In the genomic region with DNA sequence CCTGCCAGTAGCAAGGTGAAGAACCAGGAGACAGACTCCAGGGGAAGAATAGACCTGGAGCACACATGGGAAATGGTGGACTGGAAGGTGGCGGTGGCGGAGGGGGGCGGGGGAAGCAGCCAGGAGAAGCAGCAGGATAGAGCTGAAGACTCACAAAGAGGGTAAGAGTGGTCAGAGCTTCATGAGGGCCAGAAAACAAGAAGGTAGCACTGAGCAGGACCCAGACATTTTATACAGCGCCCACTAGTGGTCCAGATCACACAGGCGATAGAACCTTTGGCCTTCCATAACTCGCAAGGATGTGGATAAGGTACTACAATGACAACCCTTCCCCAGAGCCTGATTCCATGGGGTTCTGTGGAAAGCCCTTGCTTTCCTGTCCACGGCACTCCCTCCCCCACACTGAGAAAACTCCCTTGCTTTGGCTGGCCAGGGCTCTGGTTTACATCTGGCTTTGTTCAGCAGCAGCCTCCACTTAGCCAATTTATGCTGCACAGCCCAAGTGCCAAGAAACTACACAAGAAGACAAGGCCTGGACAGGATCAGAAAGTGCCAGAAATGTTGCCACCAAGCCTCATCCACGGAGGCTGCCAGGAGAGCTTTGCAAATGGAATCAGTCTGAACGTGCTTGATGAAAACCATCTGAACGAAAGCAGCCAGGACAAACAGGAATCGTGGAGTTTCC, we compare ENCODE assay signal across 11 mouse cellular contexts. TPM values are rescaled to one million over a fixed set of nuclear protein-coding genes. Genes with fewer than 3 reads are reported as not detected.
DNase-seq lines count a peak whose midpoint lies in the region; ATAC-seq and TF ChIP-seq lines count a peak whose summit lies in the region.
"Had no signal": no experiment of that assay in that cellular context is flagged by ENCODE, and none has a peak within 500 bp of the region (broad histone marks: within the 10 kb centered on the region; RNA-seq: fewer than 3 reads in every experiment).

No protein-coding gene starts in this region.

- no peaks in the 10 kb centered on the region for H3K36me3 ChIP-seq in heart, postnatal 0 days (replicated peaks; ENCODE audit: control insufficient read depth, insufficient read depth, low read length)
- no peaks in the 10 kb centered on the region for H3K36me3 ChIP-seq in midbrain, embryonic 10.5 days
- H3K36me3 ChIP-seq: forebrain, embryonic 15.5 days; neural tube, embryonic 12.5 days had no signal

- WGBS in heart, postnatal 0 days, result 48% methylated on average over 11 of the region's 11 CpGs
- WGBS in midbrain, embryonic 10.5 days, result 74% methylated on average over 11 of the region's 11 CpGs

- peak; percentile 92 for DNase-seq in heart, adult 11 months
- no peak for DNase-seq in heart, postnatal 36 days
- DNase-seq in embryo, embryonic 11 days, result peak; percentile 49
- peak; percentile 76 for DNase-seq in heart, postnatal 0 days (ENCODE audit: low spot score)
- peak; percentile 69 for DNase-seq in lung, postnatal 10 days
- no peak for DNase-seq in midbrain, embryonic 10.5 days (ENCODE audit: low spot score)
- no peak for DNase-seq in right cerebral cortex, postnatal 36 days (ENCODE audit: low spot score in 2 of 2)
- no peak for DNase-seq in neural tube, embryonic 10.5 days (ENCODE audit: extremely low spot score, low spot score)
- DNase-seq: layer of hippocampus, postnatal 36 days had no signal

- no peak overlapping the region for H3K9ac ChIP-seq in heart, postnatal 0 days (replicated peaks; ENCODE audit: low read depth, low read length)
- H3K9ac ChIP-seq: forebrain, embryonic 15.5 days; neural tube, embryonic 12.5 days had no signal

- H3K27ac ChIP-seq in heart, postnatal 0 days (ENCODE audit: low read depth), result peak overlapping the region; percentile 28; the same call in 1 of the 2 replicates
- H3K27ac ChIP-seq in midbrain, embryonic 10.5 days (replicated peaks), result no peak overlapping the region
- H3K27ac ChIP-seq: forebrain, embryonic 15.5 days; neural tube, embryonic 12.5 days had no signal

- H3K27me3 ChIP-seq in heart, postnatal 0 days (ENCODE audit: control insufficient read depth, insufficient read depth, low read length), result no peaks in the 10 kb centered on the region
- H3K27me3 ChIP-seq in midbrain, embryonic 10.5 days (ENCODE audit: low read depth, poor library complexity, severe bottlenecking), result no peaks in the 10 kb centered on the region
- H3K27me3 ChIP-seq: forebrain, embryonic 15.5 days; neural tube, embryonic 12.5 days had no signal

- ATAC-seq in heart, postnatal 0 days (ENCODE audit: insufficient read depth, low read depth), result peak; percentile 79
- ATAC-seq: forebrain, embryonic 15.5 days had no signal

- H3K4me1 ChIP-seq in heart, postnatal 0 days (ENCODE audit: control insufficient read depth, insufficient read depth), result no peaks in the 10 kb centered on the region
- no peaks in the 10 kb centered on the region for H3K4me1 ChIP-seq in midbrain, embryonic 10.5 days
- H3K4me1 ChIP-seq: forebrain, embryonic 15.5 days; neural tube, embryonic 12.5 days had no signal

- TF ChIP-seq EP300 in heart, postnatal 0 days (IDR thresholded peaks at IDR 0.05; ENCODE audit: low read depth), result 0 out of 2 replicates have a peak, but pooled peaks have one; percentile 18

- H3K4me2 ChIP-seq in heart, postnatal 0 days (ENCODE audit: low read depth, low read length), result no peak overlapping the region
- H3K4me2 ChIP-seq: forebrain, embryonic 15.5 days; neural tube, embryonic 12.5 days had no signal

- no peaks in the 10 kb centered on the region for H3K9me3 ChIP-seq in heart, postnatal 0 days (replicated peaks; ENCODE audit: control insufficient read depth, low read length)
- no peaks in the 10 kb centered on the region for H3K9me3 ChIP-seq in midbrain, embryonic 10.5 days (replicated peaks)
- H3K9me3 ChIP-seq: forebrain, embryonic 15.5 days; neural tube, embryonic 12.5 days had no signal

- no peak for TF ChIP-seq CTCF in heart, postnatal 0 days (IDR thresholded peaks at IDR 0.05; ENCODE audit: low read depth)

- intact Hi-C loops in heart, postnatal 36 days (cut with DNase I), result no loop called here

- no peak overlapping the region for H3K4me3 ChIP-seq in heart, postnatal 0 days (ENCODE audit: low read depth, low read length)
- H3K4me3 ChIP-seq in midbrain, embryonic 10.5 days, result no peak overlapping the region
- H3K4me3 ChIP-seq: forebrain, embryonic 15.5 days; neural tube, embryonic 12.5 days had no signal

RNA-seq across cellular contexts. Expression of gene Adamts8, which starts 34.1 kb away (rescaled TPM):
- 1 to 10 TPM; 3.2 to 4.0 TPM for total RNA-seq in heart, postnatal 36 days (2021)
- total RNA-seq in heart, postnatal 0 days (2014; rRNA removed; ENCODE audit: low replicate concordance), result 15.6 and 24.3 TPM in 2 replicates
- polyA plus RNA-seq in heart, postnatal 0 days (2015; fragmentation: Nextera tagmentation; extraction: Ambion mirVana), result 9.2 and 11.6 TPM in 2 replicates
- 0.61 and 1.0 TPM in 2 replicates for polyA plus RNA-seq in midbrain, embryonic 10.5 days (2016; fragmentation: Nextera tagmentation; extraction: Ambion mirVana)

RNA-seq across cellular contexts. Expression of gene Zbtb44, which starts 54.0 kb away (rescaled TPM):
- 10 to 100 TPM; 38.0 to 39.8 TPM for total RNA-seq in heart, postnatal 36 days (2021)
- total RNA-seq in heart, postnatal 0 days (2014; rRNA removed; ENCODE audit: low replicate concordance), result 30.1 and 31.6 TPM in 2 replicates
- polyA plus RNA-seq in heart, postnatal 0 days (2015; fragmentation: Nextera tagmentation; extraction: Ambion mirVana), result 4.3 and 5.4 TPM in 2 replicates
- polyA plus RNA-seq in midbrain, embryonic 10.5 days (2016; fragmentation: Nextera tagmentation; extraction: Ambion mirVana), result 3.6 and 4.4 TPM in 2 replicates

RNA-seq across cellular contexts. Expression of gene Adamts15, which starts 54.2 kb away (rescaled TPM):
- total RNA-seq in heart, postnatal 36 days (2021), result 1 to 10 TPM; 5.5 to 7.0 TPM
- 4.3 and 8.4 TPM in 2 replicates for total RNA-seq in heart, postnatal 0 days (2014; rRNA removed; ENCODE audit: low replicate concordance)
- 2.1 and 3.1 TPM in 2 replicates for polyA plus RNA-seq in heart, postnatal 0 days (2015; fragmentation: Nextera tagmentation; extraction: Ambion mirVana)
- 4.9 and 5.2 TPM in 2 replicates for polyA plus RNA-seq in midbrain, embryonic 10.5 days (2016; fragmentation: Nextera tagmentation; extraction: Ambion mirVana)

Comparison
In these comparisons a context has a peak if more than half of its experiments do, and no peak if none do; other contexts are left out.
1. DNase-seq: peak in heart, adult 11 months (single experiment), embryo, embryonic 11 days (single experiment), heart, postnatal 0 days (single experiment) and lung, postnatal 10 days (single experiment); none in heart, postnatal 36 days (0 of 2), midbrain, embryonic 10.5 days (single experiment), right cerebral cortex, postnatal 36 days (0 of 2) and neural tube, embryonic 10.5 days (single experiment).